Mouse (Mus musculus) kidney, adult 18-20 months (tissue): ENCODE results near the gene Cd164.

Experiments
- DNase-seq: peaks from one replicate; pipeline ENCODE4 v3.0.0; 2021

Cd164 gene

DNA sequence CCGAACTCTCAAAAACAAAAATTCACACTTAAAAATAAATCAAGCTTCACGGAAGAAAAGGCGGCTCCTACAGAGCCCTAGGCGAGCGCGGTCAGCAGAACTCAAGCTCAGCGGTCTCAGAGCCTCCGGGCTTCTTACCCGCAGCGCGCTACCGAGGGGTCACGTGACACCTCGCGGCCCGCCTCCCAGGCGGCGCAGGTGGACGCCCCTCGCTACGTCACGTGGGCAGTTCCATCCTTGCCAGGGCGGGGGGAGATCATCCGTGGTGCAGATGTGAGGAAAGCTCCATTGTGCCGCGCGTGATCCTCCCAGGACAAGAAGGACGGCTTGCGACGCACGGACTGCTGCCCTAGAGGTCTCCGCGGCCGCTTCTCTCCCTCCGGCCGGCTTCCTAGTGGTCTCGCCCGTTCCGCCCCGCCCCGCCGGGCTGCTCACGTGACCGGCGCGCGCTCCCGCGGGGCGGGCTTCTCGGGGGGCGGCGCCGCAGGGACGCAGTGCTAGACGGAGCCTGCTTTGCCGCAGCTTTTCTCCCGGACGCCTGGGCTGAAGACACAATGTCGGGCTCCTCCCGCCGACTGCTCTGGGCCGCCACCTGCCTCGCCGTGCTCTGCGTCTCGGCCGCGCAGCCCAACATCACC lies at the start of gene Cd164:
TSS of gene Cd164 (plus strand) at position 434 of the 638 bp plus-strand sequence.
- DNase-seq, result peak; percentile 94

- DNase-seq, result no peak
Measured at GRCm38 (mm10) chr10:41470693-41471092, 48.5 kb upstream of the Cd164 start.

DNA sequence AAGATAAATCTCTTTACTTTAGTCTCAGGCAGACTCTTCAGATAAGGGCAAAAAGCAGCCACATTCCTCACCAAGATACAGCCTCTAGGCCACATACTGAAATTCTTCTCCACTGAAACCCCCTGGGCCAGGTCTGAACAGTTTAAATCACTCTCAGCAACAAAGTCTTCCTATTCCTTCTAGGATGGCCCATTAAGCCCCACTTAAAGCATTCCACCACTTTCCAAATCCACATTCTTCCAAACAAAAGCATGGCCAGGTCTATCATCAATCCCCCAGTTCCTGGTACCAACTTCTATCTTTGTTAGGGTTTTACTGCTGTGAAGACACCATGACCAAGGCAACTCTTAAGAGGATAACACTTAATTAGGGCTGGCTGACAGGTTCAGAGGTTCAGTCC lies 46.7 kb upstream of the Cd164 start:
- no peak for DNase-seq

- no peak for DNase-seq
Measured at GRCm38 (mm10) chr10:41472962-41473481, 46.2 kb upstream of the Cd164 start.

DNA sequence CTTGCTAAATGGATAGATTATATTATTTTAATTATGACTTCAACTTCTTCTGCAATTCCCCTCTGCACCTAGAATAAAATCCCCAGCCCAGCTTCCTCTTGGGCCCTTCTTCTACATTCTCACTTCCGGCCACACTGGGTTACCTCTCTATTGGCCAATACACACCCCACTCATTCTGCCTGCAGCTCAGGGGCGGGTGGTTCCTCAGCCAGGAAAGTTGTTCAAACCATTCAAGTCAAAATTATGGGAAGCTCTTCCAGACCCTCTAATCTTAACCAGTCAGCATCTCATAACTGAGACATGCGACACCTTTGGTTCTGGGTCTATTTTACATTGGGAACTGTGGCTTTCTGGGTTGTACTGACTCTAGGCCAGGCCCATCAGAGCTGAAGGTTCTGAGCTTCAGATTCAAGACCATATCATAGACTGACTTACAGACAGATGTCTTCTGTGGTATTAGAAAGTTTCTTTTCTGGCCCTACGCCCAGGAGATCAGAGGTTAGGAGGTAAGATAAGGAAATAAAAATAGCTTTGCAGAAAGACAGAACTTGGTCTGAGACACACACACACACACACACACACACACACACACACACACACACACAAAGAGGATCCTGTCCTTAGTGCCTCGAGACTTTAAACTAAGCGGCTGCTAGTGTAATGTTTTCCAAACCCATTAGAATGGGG lies 45.3 kb upstream of the Cd164 start:
- DNase-seq, result no peak

GRCm38 (mm10) chr10:41474981-41475391 lies 44.2 kb upstream of the Cd164 start:
- DNase-seq, result no peak

GRCm38 (mm10) chr10:41476171-41477017 lies 42.8 kb upstream of the Cd164 start, which contains the start of gene Mical1:
Mical1 (plus strand) TSS chr10:41476314.
- peak; percentile 58 for DNase-seq

GRCm38 (mm10) chr10:41477018-41477277 lies 42.3 kb upstream of the Cd164 start:
- DNase-seq, result no peak

DNA sequence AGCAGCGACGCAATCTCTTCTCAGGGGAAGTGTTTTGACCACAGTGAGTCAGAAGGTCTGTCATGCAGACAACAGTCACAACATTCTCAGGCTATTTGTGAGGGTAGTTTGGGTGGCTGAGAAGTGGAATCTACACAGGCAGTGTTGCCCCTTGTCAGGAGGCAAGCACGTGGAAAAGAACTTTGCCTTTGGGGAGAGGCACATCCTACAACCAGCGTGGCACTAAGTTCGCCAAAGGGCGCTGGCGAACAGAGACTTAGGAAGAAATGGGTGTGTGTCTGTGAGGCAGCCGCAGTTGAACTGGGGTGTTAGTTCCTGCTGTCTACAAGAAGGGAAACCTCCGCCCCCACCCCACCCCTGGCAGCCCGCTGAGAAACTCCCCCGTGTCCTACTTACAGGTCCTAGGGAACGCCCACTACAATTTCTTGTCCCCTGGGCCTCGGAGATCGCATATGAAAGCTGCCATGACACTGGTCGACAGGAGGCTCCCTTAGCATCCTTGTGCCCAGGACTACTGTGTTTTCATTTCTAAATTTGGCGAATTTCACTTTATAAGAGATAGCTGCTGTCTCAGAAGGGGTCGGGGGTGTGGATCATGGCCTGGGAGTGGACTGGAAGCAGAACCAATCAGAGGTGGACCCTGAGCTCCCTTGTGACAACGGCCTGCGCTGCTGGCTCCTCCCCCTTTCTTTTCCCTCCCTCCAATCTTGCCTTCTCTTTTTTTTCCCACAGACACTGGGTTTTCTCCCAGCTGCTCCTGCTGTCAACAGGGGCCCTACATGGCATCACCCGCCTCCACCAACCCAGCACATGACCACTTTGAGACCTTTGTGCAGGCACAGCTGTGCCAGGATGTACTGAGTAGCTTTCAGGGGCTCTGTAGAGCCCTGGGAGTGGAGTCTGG lies 41.7 kb upstream of the Cd164 start:
- peak; percentile 52 for DNase-seq

- no peak for DNase-seq
Measured at GRCm38 (mm10) chr10:41479961-41480360, 39.3 kb upstream of the Cd164 start.

GRCm38 (mm10) chr10:41480938-41481880 lies 38.0 kb upstream of the Cd164 start:
- DNase-seq, result no peak

DNA sequence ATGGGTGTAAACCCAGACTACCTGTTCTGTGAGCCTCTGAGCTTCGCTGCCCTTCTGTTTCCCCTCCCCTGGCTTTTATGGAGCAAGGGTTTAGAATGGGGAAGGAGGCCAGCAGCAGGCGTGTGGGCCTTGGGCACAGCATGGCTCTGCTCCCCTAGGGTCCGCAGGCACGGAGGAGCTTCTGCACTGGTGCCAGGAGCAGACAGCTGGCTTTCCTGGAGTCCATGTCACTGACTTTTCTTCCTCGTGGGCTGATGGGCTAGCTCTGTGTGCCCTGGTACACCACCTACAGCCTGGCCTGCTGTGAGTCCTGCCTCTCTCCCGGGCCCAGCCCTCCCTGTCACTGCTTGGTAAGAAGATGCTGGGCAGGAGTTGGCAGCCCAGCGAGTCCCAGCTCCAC lies 36.8 kb upstream of the Cd164 start:
- no peak for DNase-seq

GRCm38 (mm10) chr10:41485778-41486177 lies 33.4 kb upstream of the Cd164 start:
- DNase-seq, result no peak

GRCm38 (mm10) chr10:41486506-41487170 lies 32.6 kb upstream of the Cd164 start:
- DNase-seq, result no peak

DNA sequence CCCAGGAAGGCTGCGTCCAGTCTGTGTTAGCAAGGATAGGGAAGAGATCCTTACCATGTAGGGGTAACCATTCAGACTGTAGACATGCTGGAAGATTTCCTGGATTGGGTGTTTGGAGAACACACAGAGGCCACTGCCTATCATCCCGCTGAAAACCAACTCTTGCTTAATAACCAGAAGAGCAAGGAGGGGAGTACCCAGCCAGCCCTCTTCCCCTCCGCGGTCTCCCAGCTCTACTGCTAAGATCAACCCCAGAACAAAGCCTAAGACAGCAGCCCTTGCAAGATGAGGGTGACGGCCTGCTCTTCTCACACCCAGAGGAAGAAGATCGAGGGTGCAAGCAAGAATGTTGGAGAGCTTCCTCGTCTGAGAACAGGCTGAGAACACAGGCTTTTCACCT lies 30.3 kb upstream of the Cd164 start:
- DNase-seq, result no peak

- peak; percentile 65 for DNase-seq
Measured at GRCm38 (mm10) chr10:41489294-41489693, 29.9 kb upstream of the Cd164 start.

DNA sequence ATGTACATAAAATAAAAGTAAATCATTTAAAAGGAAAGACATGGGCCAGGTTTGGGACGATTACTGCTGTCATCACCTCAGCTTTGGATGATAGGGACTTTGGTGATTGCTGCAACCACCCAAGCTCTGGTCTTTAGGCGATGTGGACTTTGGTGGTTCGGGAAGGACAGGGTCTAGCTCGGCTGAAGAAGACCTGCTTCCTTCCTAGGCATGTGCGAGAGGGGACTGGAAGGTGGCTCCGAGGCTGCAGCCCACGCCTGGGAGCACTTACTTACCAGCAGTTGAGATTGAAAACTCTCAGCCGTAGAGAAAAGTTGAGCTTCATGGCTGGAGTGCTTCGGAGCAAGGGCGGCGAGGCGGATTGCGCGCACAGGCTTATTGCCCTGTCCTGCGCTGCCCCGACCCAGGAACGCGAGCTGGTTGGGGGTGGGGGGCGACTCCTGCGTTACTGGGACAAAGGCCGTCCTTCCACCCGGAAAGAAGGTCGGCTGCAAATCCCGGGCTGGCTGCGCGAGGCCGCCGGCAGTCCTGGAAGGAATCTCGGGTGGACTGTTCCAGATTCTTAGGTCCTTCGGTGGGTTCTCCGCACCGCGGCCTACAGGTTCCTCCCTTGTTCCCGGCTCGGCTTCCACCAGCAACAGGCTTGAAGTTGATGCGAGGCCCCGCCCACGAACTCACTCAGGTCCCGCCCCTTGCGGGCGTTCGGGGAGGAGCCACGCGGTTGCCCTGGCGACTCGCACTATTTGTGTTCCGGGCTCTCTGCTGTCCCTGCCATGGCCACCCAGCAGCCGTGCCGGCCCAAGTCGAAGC lies 29.3 kb upstream of the Cd164 start, which contains the start of the genes Smpd2 and Ppil6:
TSS of gene Smpd2 (minus strand) at position 662 of the 810 bp plus-strand sequence.
TSS of gene Ppil6 (plus strand) at position 732 of the 810 bp plus-strand sequence.
- DNase-seq, result peak; percentile 99

DNA sequence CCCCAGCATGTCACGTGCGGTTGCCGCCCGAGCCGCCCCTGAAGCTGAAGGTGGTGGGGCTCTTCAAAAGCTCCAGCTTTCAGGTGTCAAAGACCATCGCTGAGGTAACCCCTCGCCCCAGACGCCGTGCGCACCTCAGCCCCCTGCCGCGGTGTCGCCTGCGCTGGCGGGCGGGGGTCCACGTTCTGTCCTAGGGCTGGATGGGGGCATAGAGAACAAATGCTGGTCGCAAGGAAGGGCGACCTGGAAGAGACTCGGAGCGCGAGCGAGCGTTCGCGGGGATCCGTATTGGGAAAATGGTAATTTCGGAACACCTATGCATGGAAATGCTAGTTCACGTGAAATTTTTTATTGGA lies 28.7 kb upstream of the Cd164 start:
- DNase-seq, result no peak

GRCm38 (mm10) chr10:41491111-41491510 lies 28.1 kb upstream of the Cd164 start:
- DNase-seq, result peak; percentile 37

DNA sequence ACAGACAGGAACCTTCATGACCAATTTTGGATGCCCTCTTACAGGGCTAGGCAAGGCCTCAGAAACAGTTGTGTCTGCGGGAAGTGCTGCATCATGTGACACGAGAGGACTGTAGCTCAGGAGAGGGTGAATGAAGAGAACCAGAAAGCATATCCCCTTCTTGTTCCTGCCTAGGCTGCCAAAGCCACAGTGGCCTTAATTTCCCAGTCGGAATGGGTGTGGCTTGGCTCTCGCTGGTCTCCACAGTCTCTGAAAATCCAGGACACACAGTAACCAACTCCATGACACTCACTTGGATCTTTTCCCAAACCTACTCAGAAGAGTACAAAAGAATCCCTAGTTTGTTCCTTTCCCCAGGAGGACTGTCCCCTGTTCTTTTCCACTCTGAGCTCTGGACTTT lies 18.3 kb upstream of the Cd164 start:
- peak; percentile 66 for DNase-seq
